Mouse (Mus musculus) bone marrow, adult 2 months (tissue): ENCODE data around the gene Abcc6.

Experiments used
- CTCF ChIP-seq: fragments of 200-500 bp; IDR thresholded peaks from 2 replicates; pipeline ENCODE4 v1.5.1; 2011; ENCODE audit warnings: low read length, control low read depth; ENCODE audit not compliant: control insufficient read depth, insufficient read depth
- POLR2A ChIP-seq: fragments of 200-500 bp; IDR thresholded peaks from 2 replicates; pipeline ENCODE4 v1.6.1; 2011; ENCODE audit warnings: low read depth, mild to moderate bottlenecking, control low read depth, low read length, borderline replicate concordance; ENCODE audit not compliant: control insufficient read depth

DNA sequence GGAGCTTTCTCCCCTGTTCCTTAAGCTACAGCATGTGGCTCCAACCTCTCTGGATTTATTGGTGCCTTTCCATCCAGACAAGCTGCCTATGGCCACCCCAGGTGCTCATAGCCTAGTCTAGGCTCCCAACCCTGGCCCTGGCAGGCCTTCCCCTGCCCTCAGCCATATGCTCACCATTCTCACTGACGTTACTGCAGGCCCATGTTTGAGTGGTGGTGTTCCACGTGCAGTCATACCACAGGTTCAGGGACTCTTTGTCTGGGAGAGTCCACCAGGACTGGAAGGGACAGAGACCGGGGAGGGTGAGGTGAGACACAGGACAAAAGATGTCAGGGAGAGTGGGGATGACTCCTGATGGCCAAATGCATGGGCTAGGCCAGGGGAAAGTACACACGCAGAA lies 110.3 kb downstream of the Abcc6 start:
- TF ChIP-seq POLR2A: no peak
- no peak for TF ChIP-seq CTCF
